Mouse (Mus musculus): ENCODE data around the gene Hic2. TPM values are rescaled to one million over a fixed set of nuclear protein-coding genes. Genes with fewer than 3 reads are reported as not detected.

Gene Hic2
- polyA plus RNA-seq, 1 experiment from 2014 or later = 4.0 TPM

GRCm38 (mm10) chr16:17280471-17280870, 47.1 kb downstream of the Hic2 start:
- Histone ChIP-seq H3K4me1 (ENCODE audit: control insufficient read depth, insufficient read depth, low read length) (peaks cover 21% of the 10 kb centered on the region), H3K4me2 (ENCODE audit: low read depth, low read length) (no peak overlapping the region), H3K36me3 (ENCODE audit: control insufficient read depth, insufficient read depth) (peaks cover 17% of the 10 kb centered on the region), H3K27ac (ENCODE audit: low read length) (no peak overlapping the region), H3K9ac (ENCODE audit: low read length) (no peak overlapping the region), H3K4me3 (ENCODE audit: low read length) (no peak overlapping the region), H3K9me3 (replicated peaks; ENCODE audit: control insufficient read depth, low read length) (no peaks in the 10 kb centered on the region), H3K27me3 (ENCODE audit: control insufficient read depth, insufficient read depth, low read length) (peaks cover 19% of the 10 kb centered on the region)
- 85% methylated on average over 11 of the region's 11 CpGs for WGBS
- ATAC-seq (replicated peaks; ENCODE audit: extremely low read depth, insufficient read depth, low FRiP score) = no peak

DNA sequence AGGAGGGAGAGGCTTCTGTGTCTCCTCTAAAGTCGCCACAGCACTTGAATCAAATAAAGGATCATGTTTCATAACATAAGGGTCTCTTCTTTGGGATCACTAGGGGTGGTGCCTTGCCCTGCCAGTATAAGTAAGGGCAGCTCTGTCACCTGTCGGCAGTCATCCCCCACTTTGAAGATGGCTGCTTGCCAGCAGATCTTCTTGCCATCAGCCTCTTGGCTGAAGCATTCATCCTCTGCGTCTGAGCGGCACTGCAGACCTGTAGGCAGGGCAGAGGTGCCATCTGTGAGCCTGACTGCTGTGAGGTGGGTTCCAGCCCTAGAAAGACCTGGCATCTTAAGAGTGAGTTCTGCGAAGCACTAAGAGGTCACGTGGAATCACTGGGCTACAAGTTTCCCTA, 49.8 kb downstream of the Hic2 start:
- Histone ChIP-seq H3K4me1 (ENCODE audit: control insufficient read depth, insufficient read depth, low read length) (peaks cover 3% of the 10 kb centered on the region; the same call in 1 of the 2 replicates), H3K9ac (ENCODE audit: low read length) (no peak overlapping the region), H3K9me3 (replicated peaks; ENCODE audit: control insufficient read depth, low read length) (no peaks in the 10 kb centered on the region), H3K4me2 (ENCODE audit: low read depth, low read length) (no peak overlapping the region), H3K36me3 (ENCODE audit: control insufficient read depth, insufficient read depth) (peaks cover 24% of the 10 kb centered on the region), H3K27me3 (ENCODE audit: control insufficient read depth, insufficient read depth, low read length) (peaks cover 4% of the 10 kb centered on the region), H3K4me3 (ENCODE audit: low read length) (no peak overlapping the region), H3K27ac (ENCODE audit: low read length) (no peak overlapping the region)
- no peak for ATAC-seq (replicated peaks; ENCODE audit: extremely low read depth, insufficient read depth, low FRiP score)
- WGBS = 50% methylated on average over 6 of the region's 6 CpGs

DNA sequence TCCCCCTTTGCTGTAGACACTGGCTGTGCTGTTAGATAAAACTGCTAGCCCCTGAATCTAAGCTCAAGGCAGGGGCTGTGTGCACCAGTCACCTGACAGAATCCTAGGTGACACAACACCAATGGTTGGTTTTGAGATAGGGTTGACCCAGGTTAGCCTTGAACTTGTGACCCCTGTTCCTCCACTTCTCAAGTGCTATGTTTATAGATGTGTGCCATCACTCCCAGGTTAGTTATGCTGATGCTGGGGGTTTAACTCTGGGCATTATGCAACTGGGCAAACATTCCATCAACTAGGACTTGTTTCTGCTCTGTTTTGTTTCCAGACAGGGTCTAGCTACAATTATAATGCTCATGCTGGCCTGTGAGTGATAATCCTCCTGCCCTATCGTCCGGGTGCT, 53.7 kb downstream of the Hic2 start:
- H3K27ac ChIP-seq (ENCODE audit: low read length) = no peak overlapping the region
- H3K4me2 ChIP-seq (ENCODE audit: low read depth, low read length) = no peak overlapping the region
- no peak for ATAC-seq (replicated peaks; ENCODE audit: extremely low read depth, insufficient read depth, low FRiP score)
- peaks cover 24% of the 10 kb centered on the region for H3K36me3 ChIP-seq (ENCODE audit: control insufficient read depth, insufficient read depth)
- H3K27me3 ChIP-seq (ENCODE audit: control insufficient read depth, insufficient read depth, low read length) = no peaks in the 10 kb centered on the region
- H3K9me3 ChIP-seq (replicated peaks; ENCODE audit: control insufficient read depth, low read length) = no peaks in the 10 kb centered on the region
- H3K9ac ChIP-seq (ENCODE audit: low read length) = no peak overlapping the region
- 0 out of 2 replicates have a peak, but pooled peaks cover 3% of the 10 kb centered on the region for H3K4me1 ChIP-seq (ENCODE audit: control insufficient read depth, insufficient read depth, low read length)
- 88% methylated on average over 2 of the region's 2 CpGs for WGBS
- H3K4me3 ChIP-seq (ENCODE audit: low read length) = no peak overlapping the region

DNA sequence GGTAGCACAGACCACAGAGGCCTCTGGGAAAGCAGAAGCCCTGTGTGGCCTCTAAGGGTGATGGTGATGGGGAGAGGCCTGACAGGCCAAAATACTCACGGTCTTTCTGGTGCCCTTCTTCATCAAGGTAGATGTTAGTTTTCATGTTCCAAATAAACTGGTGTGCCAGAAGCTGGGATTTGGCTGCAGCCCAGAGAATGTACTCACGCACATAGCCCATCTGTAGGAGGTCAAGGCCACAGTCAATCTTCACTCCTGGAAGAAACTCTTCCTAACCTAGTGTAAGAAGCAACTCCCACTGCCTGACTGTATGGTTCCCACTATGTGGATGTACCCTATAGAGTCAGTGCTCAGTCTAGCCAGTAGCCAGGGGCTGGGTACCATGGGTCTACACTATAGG, 57.6 kb downstream of the Hic2 start:
- 85% methylated on average over 2 of the region's 2 CpGs for WGBS
- Histone ChIP-seq H3K27me3 (ENCODE audit: control insufficient read depth, insufficient read depth, low read length) (no peaks in the 10 kb centered on the region), H3K36me3 (ENCODE audit: control insufficient read depth, insufficient read depth) (peaks cover 28% of the 10 kb centered on the region), H3K4me3 (ENCODE audit: low read length) (no peak overlapping the region), H3K27ac (ENCODE audit: low read length) (no peak overlapping the region), H3K9ac (ENCODE audit: low read length) (no peak overlapping the region), H3K9me3 (replicated peaks; ENCODE audit: control insufficient read depth, low read length) (no peaks in the 10 kb centered on the region), H3K4me2 (ENCODE audit: low read depth, low read length) (no peak overlapping the region), H3K4me1 (ENCODE audit: control insufficient read depth, insufficient read depth, low read length) (no peaks in the 10 kb centered on the region)
- no peak for ATAC-seq (replicated peaks; ENCODE audit: extremely low read depth, insufficient read depth, low FRiP score)

DNA sequence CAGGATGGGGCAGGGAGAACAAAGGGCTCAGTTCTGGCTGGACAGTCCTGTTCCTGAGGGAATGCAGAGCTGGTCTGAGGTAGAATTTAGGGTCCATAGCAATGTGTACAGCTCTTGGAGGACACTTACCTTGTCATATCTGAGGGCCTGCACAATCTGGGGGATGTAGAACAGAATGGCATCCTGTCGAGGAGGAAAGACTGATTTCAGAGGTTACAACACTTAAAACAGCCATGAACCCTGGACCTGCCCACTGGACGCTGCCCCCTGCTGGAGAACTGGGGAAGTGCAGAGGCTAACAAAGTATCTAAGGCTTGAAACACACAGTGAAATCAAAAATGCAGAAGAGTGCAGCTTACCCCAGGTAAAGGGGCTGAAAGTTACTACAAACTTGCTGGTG, 59.4 kb downstream of the Hic2 start:
- Histone ChIP-seq H3K27ac (ENCODE audit: low read length) (no peak overlapping the region), H3K36me3 (ENCODE audit: control insufficient read depth, insufficient read depth) (peaks cover 33% of the 10 kb centered on the region), H3K4me3 (ENCODE audit: low read length) (no peak overlapping the region), H3K9me3 (replicated peaks; ENCODE audit: control insufficient read depth, low read length) (no peaks in the 10 kb centered on the region), H3K4me2 (ENCODE audit: low read depth, low read length) (no peak overlapping the region), H3K4me1 (ENCODE audit: control insufficient read depth, insufficient read depth, low read length) (no peaks in the 10 kb centered on the region), H3K27me3 (ENCODE audit: control insufficient read depth, insufficient read depth, low read length) (no peaks in the 10 kb centered on the region), H3K9ac (ENCODE audit: low read length) (no peak overlapping the region)
- ATAC-seq (replicated peaks; ENCODE audit: extremely low read depth, insufficient read depth, low FRiP score) = no peak
- 5% methylated on average over 2 of the region's 2 CpGs for WGBS

DNA sequence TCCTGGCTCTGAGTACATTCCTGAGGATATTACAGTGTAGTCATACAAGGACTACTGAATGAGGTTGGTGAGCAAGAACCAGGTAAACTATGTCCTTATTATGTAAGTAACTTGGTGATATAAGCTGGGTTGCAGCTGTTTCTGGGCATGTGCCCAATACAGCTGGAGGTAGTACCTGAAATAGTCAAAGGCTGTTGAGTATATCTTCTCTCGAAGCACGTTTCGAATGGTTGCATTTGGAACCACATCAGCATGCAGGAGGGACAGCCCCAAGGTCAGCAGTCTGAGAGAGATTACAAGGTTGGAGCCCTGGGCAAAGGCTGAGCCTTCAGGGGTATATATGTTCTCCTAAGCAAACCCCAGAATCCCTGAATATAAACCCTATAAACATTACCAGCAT, 67.4 kb downstream of the Hic2 start:
- H3K27ac ChIP-seq (ENCODE audit: low read length) = no peak overlapping the region
- H3K9ac ChIP-seq (ENCODE audit: low read length) = no peak overlapping the region
- H3K4me2 ChIP-seq (ENCODE audit: low read depth, low read length) = no peak overlapping the region
- no peaks in the 10 kb centered on the region for H3K27me3 ChIP-seq (ENCODE audit: control insufficient read depth, insufficient read depth, low read length)
- peaks cover 47% of the 10 kb centered on the region for H3K36me3 ChIP-seq (ENCODE audit: control insufficient read depth, insufficient read depth)
- WGBS = 73% methylated on average over 3 of the region's 3 CpGs
- ATAC-seq (replicated peaks; ENCODE audit: extremely low read depth, insufficient read depth, low FRiP score) = no peak
- H3K4me3 ChIP-seq (ENCODE audit: low read length) = no peak overlapping the region
- no peaks in the 10 kb centered on the region for H3K9me3 ChIP-seq (replicated peaks; ENCODE audit: control insufficient read depth, low read length)
- H3K4me1 ChIP-seq (ENCODE audit: control insufficient read depth, insufficient read depth, low read length) = no peaks in the 10 kb centered on the region

DNA sequence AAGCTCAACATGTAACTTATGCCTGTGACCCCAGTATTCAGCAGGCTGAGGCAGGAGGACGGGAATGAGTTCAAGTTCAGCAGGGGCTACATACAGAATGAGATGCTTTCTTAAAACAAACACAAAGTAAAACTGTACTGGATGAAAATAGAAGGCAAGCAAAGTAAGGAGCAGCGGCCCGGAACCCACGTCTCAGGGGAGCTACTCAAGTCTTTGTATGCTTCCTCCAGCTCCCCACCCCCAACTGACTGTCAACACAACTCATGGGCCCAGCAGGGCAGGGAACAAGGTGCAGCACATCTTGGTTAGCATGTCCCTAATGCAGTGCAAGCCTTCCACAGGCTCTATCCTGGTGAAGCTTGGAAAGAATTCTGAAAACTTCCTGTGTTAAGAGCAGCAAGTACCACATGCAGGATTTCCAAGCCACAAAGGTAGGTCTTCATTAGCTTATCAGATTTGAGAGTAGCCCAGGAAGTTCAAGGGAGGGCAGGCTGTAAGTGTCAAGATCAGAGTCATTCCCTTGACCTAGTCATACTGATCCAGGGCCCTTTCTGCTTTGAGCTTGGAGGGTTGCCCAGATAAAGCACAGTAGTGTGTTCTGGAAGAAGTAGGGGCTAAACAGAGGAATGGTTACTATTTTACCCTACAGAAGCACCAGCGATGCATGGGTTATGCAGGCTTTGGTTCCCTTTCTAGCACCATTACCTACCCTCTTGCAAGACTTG, 70.3 kb downstream of the Hic2 start:
- H3K9me3 ChIP-seq (replicated peaks; ENCODE audit: control insufficient read depth, low read length) = no peaks in the 10 kb centered on the region

DNA sequence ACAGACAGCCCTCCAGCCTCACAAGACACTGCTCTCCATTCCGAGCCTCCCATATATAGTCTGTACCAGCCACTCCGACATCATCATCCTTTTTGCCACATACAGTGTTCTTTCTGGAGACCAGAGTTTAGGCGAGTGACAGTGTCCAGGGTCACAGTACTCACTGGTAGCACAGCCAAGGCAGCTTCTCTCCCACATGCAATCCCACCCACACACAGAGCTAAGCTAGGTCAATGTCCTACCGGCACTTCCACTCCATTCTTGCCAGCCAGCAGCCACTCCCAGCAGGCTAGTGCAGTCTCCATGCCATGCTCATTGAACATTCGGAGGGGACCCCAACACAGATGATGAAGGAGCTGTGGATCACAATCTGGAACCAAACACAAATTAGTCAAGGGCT, 74.1 kb downstream of the Hic2 start:
- no peaks in the 10 kb centered on the region for H3K4me1 ChIP-seq (ENCODE audit: control insufficient read depth, insufficient read depth, low read length)
- 93% methylated on average over 5 of the region's 5 CpGs for WGBS
- no peaks in the 10 kb centered on the region for H3K9me3 ChIP-seq (replicated peaks; ENCODE audit: control insufficient read depth, low read length)
- H3K36me3 ChIP-seq (ENCODE audit: control insufficient read depth, insufficient read depth) = peaks cover 45% of the 10 kb centered on the region
- no peak for ATAC-seq (replicated peaks; ENCODE audit: extremely low read depth, insufficient read depth, low FRiP score)
- no peak overlapping the region for H3K27ac ChIP-seq (ENCODE audit: low read length)
- H3K27me3 ChIP-seq (ENCODE audit: control insufficient read depth, insufficient read depth, low read length) = no peaks in the 10 kb centered on the region
- H3K9ac ChIP-seq (ENCODE audit: low read length) = no peak overlapping the region
- no peak overlapping the region for H3K4me3 ChIP-seq (ENCODE audit: low read length)
- H3K4me2 ChIP-seq (ENCODE audit: low read depth, low read length) = no peak overlapping the region

More for the DNA sequence above, 70.3 kb downstream of the Hic2 start:
- Histone ChIP-seq H3K4me3 (ENCODE audit: low read length) (no peak overlapping the region), H3K27me3 (ENCODE audit: control insufficient read depth, insufficient read depth, low read length) (no peaks in the 10 kb centered on the region), H3K4me1 (ENCODE audit: control insufficient read depth, insufficient read depth, low read length) (no peaks in the 10 kb centered on the region), H3K9ac (ENCODE audit: low read length) (no peak overlapping the region), H3K27ac (ENCODE audit: low read length) (no peak overlapping the region), H3K36me3 (ENCODE audit: control insufficient read depth, insufficient read depth) (peaks cover 48% of the 10 kb centered on the region), H3K4me2 (ENCODE audit: low read depth, low read length) (no peak overlapping the region)
- ATAC-seq (replicated peaks; ENCODE audit: extremely low read depth, insufficient read depth, low FRiP score) = no peak
- 85% methylated on average over 5 of the region's 5 CpGs for WGBS

DNA sequence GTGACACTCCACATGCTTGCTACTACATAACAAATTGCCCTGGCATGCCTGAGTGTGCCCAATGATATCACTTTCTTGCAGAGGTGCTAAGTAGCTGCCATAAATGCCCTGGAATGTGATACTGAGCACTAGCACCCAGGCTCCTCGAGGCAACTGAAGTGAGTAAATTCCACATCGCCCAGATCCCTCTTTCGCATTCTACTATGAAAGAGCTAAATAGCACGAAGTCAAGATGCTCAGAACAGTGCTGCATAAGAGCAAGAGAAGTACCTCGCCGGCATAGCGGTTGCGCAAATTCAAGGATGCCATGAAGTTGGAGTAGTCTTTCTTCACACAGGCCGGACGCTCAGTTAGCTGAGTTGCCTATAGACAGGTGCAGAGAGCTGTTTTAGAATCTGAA, 75.7 kb downstream of the Hic2 start:
- Histone ChIP-seq H3K27me3 (ENCODE audit: control insufficient read depth, insufficient read depth, low read length) (no peaks in the 10 kb centered on the region), H3K4me3 (ENCODE audit: low read length) (no peak overlapping the region), H3K4me1 (ENCODE audit: control insufficient read depth, insufficient read depth, low read length) (no peaks in the 10 kb centered on the region), H3K27ac (ENCODE audit: low read length) (no peak overlapping the region), H3K36me3 (ENCODE audit: control insufficient read depth, insufficient read depth) (peaks cover 49% of the 10 kb centered on the region), H3K9me3 (replicated peaks; ENCODE audit: control insufficient read depth, low read length) (0 out of 2 replicates have a peak, but pooled peaks cover 4% of the 10 kb centered on the region), H3K9ac (ENCODE audit: low read length) (no peak overlapping the region), H3K4me2 (ENCODE audit: low read depth, low read length) (no peak overlapping the region)
- WGBS = 90% methylated on average over 10 of the region's 10 CpGs
- ATAC-seq (replicated peaks; ENCODE audit: extremely low read depth, insufficient read depth, low FRiP score) = no peak

Data from heart, embryonic 16.5 days (tissue).